Mouse (Mus musculus) intestine, embryonic 14.5 days (tissue): ENCODE results near the gene Arhgap42. TPM values are rescaled to one million over a fixed set of nuclear protein-coding genes. Genes with fewer than 3 reads are reported as not detected.

Experiments used
- ATAC-seq: fragments of 200-750 bp; cut with Nextera tagmentation; replicated peaks from 2 replicates; pipeline ENCODE4 v1.8.0; 2017; ENCODE audit warnings: low read depth, moderate number of reproducible peaks, moderate TSS enrichment, moderate library complexity; ENCODE audit not compliant: low FRiP score, low TSS enrichment
- DNase-seq: peaks from one replicate; pipeline ENCODE4 v3.0.0-alpha.2; 2018; ENCODE audit warnings: low spot score
- H3K27ac ChIP-seq: fragments of 300-500 bp; sonication (generic); 2 replicates; pipeline ENCODE4 v1.5.1; 2014; ENCODE audit warnings: low read depth, mild to moderate bottlenecking, control low read depth
- H3K27me3 ChIP-seq: fragments of 300-500 bp; sonication (generic); replicated peaks from 2 replicates; pipeline ENCODE4 v1.6.1; 2014; ENCODE audit warnings: low read length, control low read depth; ENCODE audit not compliant: control insufficient read depth, insufficient read depth
- H3K36me3 ChIP-seq: fragments of 300-500 bp; sonication (generic); 2 replicates; pipeline ENCODE4 v1.6.1; 2014; ENCODE audit warnings: low read length, control low read depth; ENCODE audit not compliant: control insufficient read depth, insufficient read depth
- H3K4me1 ChIP-seq: fragments of 300-500 bp; sonication (generic); replicated peaks from 2 replicates; pipeline ENCODE4 v1.6.1; 2014; ENCODE audit warnings: low read length, control low read depth, mixed read lengths; ENCODE audit not compliant: control insufficient read depth, insufficient read depth
- H3K4me2 ChIP-seq: fragments of 300-500 bp; sonication (generic); 2 replicates; pipeline ENCODE4 v1.6.1; 2014; ENCODE audit warnings: low read length
- H3K4me3 ChIP-seq: fragments of 300-500 bp; sonication (generic); 2 replicates; pipeline ENCODE4 v1.5.1; 2014; ENCODE audit warnings: low read depth, low read length, control low read depth, mixed read lengths
- H3K9ac ChIP-seq: fragments of 300-500 bp; sonication (generic); 2 replicates; pipeline ENCODE4 v1.6.1; 2014; ENCODE audit warnings: mild to moderate bottlenecking, low read length
- H3K9me3 ChIP-seq: fragments of 300-500 bp; sonication (generic); 2 replicates; pipeline ENCODE4 v1.6.1; 2016; ENCODE audit warnings: low read length, control low read depth; ENCODE audit not compliant: control insufficient read depth
- WGBS: fragments of 180-500 bp; shearing (Covaris S2); extraction: QIAGEN DNeasy Blood & Tissue Kit; methylation state at CpG from one replicate; pipeline ENCODE4 v1.1.7; 2014; 5-methylcytosine and 5-hydroxymethylcytosine counted together
- polyA plus RNA-seq: library from polyadenylated mRNA; unstranded; fragments of >200 nt; fragmentation: Nextera tagmentation; extraction: Ambion mirVana; gene quantifications from 2 replicates; pipeline ENCODE4 v1.2.1, GENCODE M21; 2014

Gene Arhgap42
- polyA plus RNA-seq, 1 experiment from 2014 or later, result 39.4 TPM

GRCm38 (mm10) chr9:9113847-9114246, 125.1 kb downstream of the Arhgap42 start:
- Histone ChIP-seq H3K4me2 (no peak overlapping the region), H3K4me3 (no peak overlapping the region), H3K9ac (no peak overlapping the region), H3K27ac (no peak overlapping the region), H3K9me3 (no peaks in the 10 kb centered on the region), H3K36me3 (peaks cover 4% of the 10 kb centered on the region; the same call in 1 of the 2 replicates), H3K27me3 (no peaks in the 10 kb centered on the region), H3K4me1 (no peaks in the 10 kb centered on the region)
- no peak for ATAC-seq
- DNase-seq, result no peak
- 44% methylated on average over 1 of the region's 1 CpGs for WGBS

- peaks cover 4% of the 10 kb centered on the region; the same call in 1 of the 2 replicates for H3K36me3 ChIP-seq
- ATAC-seq, result no peak
- no peak overlapping the region for H3K27ac ChIP-seq
- no peaks in the 10 kb centered on the region for H3K9me3 ChIP-seq
- no peak overlapping the region for H3K9ac ChIP-seq
- DNase-seq, result no peak
- no peak overlapping the region for H3K4me2 ChIP-seq
- H3K4me3 ChIP-seq, result no peak overlapping the region
- WGBS, result 65% methylated on average over 4 of the region's 4 CpGs
- H3K27me3 ChIP-seq, result no peaks in the 10 kb centered on the region
- H3K4me1 ChIP-seq, result no peaks in the 10 kb centered on the region
These were observed 126.0 kb downstream of the Arhgap42 start for GRCm38 (mm10) chr9:9112921-9113320.

GRCm38 (mm10) chr9:9107697-9108096, 131.2 kb downstream of the Arhgap42 start:
- ATAC-seq (no peak), DNase-seq (no peak)
- H3K27ac ChIP-seq, result no peak overlapping the region
- H3K27me3 ChIP-seq, result no peaks in the 10 kb centered on the region
- H3K36me3 ChIP-seq, result no peaks in the 10 kb centered on the region
- H3K4me1 ChIP-seq, result no peaks in the 10 kb centered on the region
- H3K9ac ChIP-seq, result no peak overlapping the region
- H3K4me2 ChIP-seq, result no peak overlapping the region
- no peaks in the 10 kb centered on the region for H3K9me3 ChIP-seq
- H3K4me3 ChIP-seq, result no peak overlapping the region

- H3K27me3 ChIP-seq, result no peaks in the 10 kb centered on the region
- ATAC-seq (no peak), DNase-seq (no peak)
- no peaks in the 10 kb centered on the region for H3K4me1 ChIP-seq
- H3K4me3 ChIP-seq, result no peak overlapping the region
- 36% methylated on average over 3 of the region's 3 CpGs for WGBS
- H3K4me2 ChIP-seq, result no peak overlapping the region
- H3K9ac ChIP-seq, result no peak overlapping the region
- no peak overlapping the region for H3K27ac ChIP-seq
- H3K9me3 ChIP-seq, result no peaks in the 10 kb centered on the region
- no peaks in the 10 kb centered on the region for H3K36me3 ChIP-seq
These were observed 134.1 kb downstream of the Arhgap42 start for GRCm38 (mm10) chr9:9104761-9105160.

- WGBS, result 93% methylated on average over 2 of the region's 2 CpGs
- Histone ChIP-seq H3K4me3 (no peak overlapping the region), H3K4me1 (no peaks in the 10 kb centered on the region), H3K9ac (no peak overlapping the region), H3K27ac (no peak overlapping the region), H3K9me3 (no peaks in the 10 kb centered on the region), H3K27me3 (no peaks in the 10 kb centered on the region), H3K4me2 (no peak overlapping the region), H3K36me3 (no peaks in the 10 kb centered on the region)
- ATAC-seq (no peak), DNase-seq (no peak)
These were observed 136.8 kb downstream of the Arhgap42 start for GRCm38 (mm10) chr9:9102158-9102514.

- no peak overlapping the region for H3K4me3 ChIP-seq
- H3K36me3 ChIP-seq, result no peaks in the 10 kb centered on the region
- H3K27ac ChIP-seq, result no peak overlapping the region
- DNase-seq (no peak), ATAC-seq (no peak)
- no peak overlapping the region for H3K4me2 ChIP-seq
- no peaks in the 10 kb centered on the region for H3K4me1 ChIP-seq
- no peak overlapping the region for H3K9ac ChIP-seq
- 82% methylated on average over 12 of the region's 12 CpGs for WGBS
- no peaks in the 10 kb centered on the region for H3K9me3 ChIP-seq
- no peaks in the 10 kb centered on the region for H3K27me3 ChIP-seq
These were observed 137.3 kb downstream of the Arhgap42 start for GRCm38 (mm10) chr9:9101482-9102157.

- Histone ChIP-seq H3K27me3 (no peaks in the 10 kb centered on the region), H3K9me3 (no peaks in the 10 kb centered on the region), H3K4me1 (no peaks in the 10 kb centered on the region), H3K4me3 (no peak overlapping the region), H3K36me3 (no peaks in the 10 kb centered on the region), H3K4me2 (no peak overlapping the region), H3K9ac (no peak overlapping the region), H3K27ac (no peak overlapping the region)
- ATAC-seq (no peak), DNase-seq (no peak)
- WGBS, result 68% methylated on average over 4 of the region's 4 CpGs
These were observed 137.8 kb downstream of the Arhgap42 start for GRCm38 (mm10) chr9:9101055-9101454.

GRCm38 (mm10) chr9:9097835-9098234, 141.1 kb downstream of the Arhgap42 start:
- no peaks in the 10 kb centered on the region for H3K36me3 ChIP-seq
- 90% methylated on average over 4 of the region's 4 CpGs for whole genome bisulfite sequencing
- no peaks in the 10 kb centered on the region for H3K27me3 ChIP-seq
- no peak overlapping the region for H3K4me2 ChIP-seq
- H3K4me3 ChIP-seq, result no peak overlapping the region
- H3K9me3 ChIP-seq, result no peaks in the 10 kb centered on the region
- DNase-seq (no peak), ATAC-seq (no peak)
- H3K9ac ChIP-seq, result no peak overlapping the region
- H3K27ac ChIP-seq, result no peak overlapping the region
- H3K4me1 ChIP-seq, result peaks cover 5% of the 10 kb centered on the region; the same call in 1 of the 2 replicates

GRCm38 (mm10) chr9:9096761-9097160, 142.1 kb downstream of the Arhgap42 start:
- Histone ChIP-seq H3K9ac (no peak overlapping the region), H3K27ac (no peak overlapping the region), H3K4me1 (peaks cover 5% of the 10 kb centered on the region; the same call in 1 of the 2 replicates), H3K9me3 (no peaks in the 10 kb centered on the region), H3K27me3 (no peaks in the 10 kb centered on the region), H3K4me2 (no peak overlapping the region), H3K36me3 (no peaks in the 10 kb centered on the region), H3K4me3 (no peak overlapping the region)
- DNase-seq (no peak), ATAC-seq (no peak)
- 83% methylated on average over 1 of the region's 1 CpGs for WGBS
